Mouse (Mus musculus) MEL (cell line): Measurements from ENCODE around the gene Rab1a.

ENCODE experiments used
- CTCF ChIP-seq, 3 experiments: IDR thresholded peaks in 2 of 3; conservative IDR thresholded peaks in 1 of 3; 2 replicates each; pipeline ENCODE4 v1.5.1; 2011 to 2012; ENCODE audit warnings: low read length in 3 of 3, low read depth in 2 of 3, mild to moderate bottlenecking in 2 of 3, improper control_type of control experiment in 1 of 3, inconsistent platforms in 1 of 3, mixed read lengths in 1 of 3, moderate library complexity in 1 of 3; ENCODE audit not compliant: control insufficient read depth in 1 of 3, insufficient read depth in 1 of 3, poor library complexity in 1 of 3, severe bottlenecking in 1 of 3
- E2F4 ChIP-seq: IDR thresholded peaks from 2 replicates; pipeline ENCODE4 v1.6.1; 2011; ENCODE audit warnings: low read depth, low read length, improper control_type of control experiment, borderline replicate concordance
- EP300 ChIP-seq, 2 experiments: IDR thresholded peaks; 2 replicates each; pipeline ENCODE4 v1.6.1; 2011; ENCODE audit warnings: improper control_type of control experiment in 2 of 2, low read length in 2 of 2, low read depth in 1 of 2, mild to moderate bottlenecking in 1 of 2
- GATA1 ChIP-seq: IDR thresholded peaks from 2 replicates; pipeline ENCODE4 v1.6.1; 2011; ENCODE audit warnings: low read depth, low read length, improper control_type of control experiment
- MAFK ChIP-seq: IDR thresholded peaks from 2 replicates; pipeline ENCODE4 v1.6.1; 2011; ENCODE audit warnings: low read depth, mild to moderate bottlenecking, low read length, improper control_type of control experiment, borderline replicate concordance
- MAX ChIP-seq: IDR thresholded peaks from 2 replicates; pipeline ENCODE4 v1.6.1; 2011; ENCODE audit warnings: low read length, improper control_type of control experiment
- MYC ChIP-seq: IDR thresholded peaks from 2 replicates; pipeline ENCODE4 v1.6.1; 2011; ENCODE audit warnings: low read depth, mild to moderate bottlenecking, low read length, improper control_type of control experiment, moderate library complexity
- NELFE ChIP-seq: IDR thresholded peaks from 2 replicates; pipeline ENCODE4 v1.6.1; 2011; ENCODE audit warnings: low read depth, low read length, improper control_type of control experiment
- NRF1 ChIP-seq: IDR thresholded peaks from 2 replicates; pipeline ENCODE4 v1.6.1; 2014; ENCODE audit warnings: low read depth, mild to moderate bottlenecking, inconsistent platforms, low read length, improper control_type of control experiment, moderate library complexity; ENCODE audit not compliant: poor library complexity, insufficient read depth, severe bottlenecking
- POLR2A ChIP-seq, 2 experiments: IDR thresholded peaks; 2 replicates each; pipeline ENCODE4 v1.6.1; 2011 to 2012; ENCODE audit warnings: low read length in 2 of 2, mild to moderate bottlenecking in 2 of 2, control low read depth in 1 of 2, improper control_type of control experiment in 1 of 2, low read depth in 1 of 2, moderate library complexity in 1 of 2; ENCODE audit not compliant: control insufficient read depth in 1 of 2, insufficient read depth in 1 of 2, poor library complexity in 1 of 2
- TAL1 ChIP-seq: IDR thresholded peaks from 2 replicates; pipeline ENCODE4 v1.6.1; 2012; ENCODE audit warnings: mild to moderate bottlenecking, inconsistent platforms, low read length, moderate library complexity, mixed read lengths
- TBP ChIP-seq: IDR thresholded peaks from 2 replicates; pipeline ENCODE4 v1.8.0; 2011; ENCODE audit warnings: low read depth, low read length, improper control_type of control experiment
- USF1 ChIP-seq: IDR thresholded peaks from 2 replicates; pipeline ENCODE4 v1.6.1; 2014; ENCODE audit warnings: low read depth, mild to moderate bottlenecking, inconsistent platforms, low read length, improper control_type of control experiment, moderate library complexity
- ZC3H11A ChIP-seq: IDR thresholded peaks from 2 replicates; pipeline ENCODE4 v1.6.1; 2012; ENCODE audit warnings: low read depth, mild to moderate bottlenecking, inconsistent platforms, low read length, improper control_type of control experiment

GRCm38 (mm10) chr11:20254791-20255190 lies 53.6 kb downstream of the Rab1a start:
- TF ChIP-seq CTCF (IDR thresholded peaks at IDR 0.05 in 2 of 3, conservative IDR thresholded peaks at IDR 0.05 in 1 of 3; ENCODE audit: control insufficient read depth in 1 of 3, insufficient read depth in 1 of 3, low read depth in 2 of 3, low read length in 3 of 3, poor library complexity in 1 of 3, severe bottlenecking in 1 of 3) (no peak), NRF1 (no peak), TAL1 (no peak), E2F4 (no peak), EP300 (IDR thresholded peaks at IDR 0.05; ENCODE audit: low read depth in 1 of 2, low read length in 2 of 2) (no peak), MAX (no peak), GATA1 (no peak), MAFK (no peak), TBP (no peak), USF1 (no peak), POLR2A (IDR thresholded peaks at IDR 0.05; ENCODE audit: control insufficient read depth in 1 of 2, insufficient read depth in 1 of 2, low read depth in 1 of 2, low read length in 2 of 2, poor library complexity in 1 of 2) (no peak), ZC3H11A (no peak), MYC (no peak), NELFE (no peak)
